Mouse (Mus musculus) olfactory bulb, adult 2 months (tissue): ENCODE data around the gene Spock1.

Experiments used
- CTCF ChIP-seq: fragments of 200-500 bp; IDR thresholded peaks from 2 replicates; pipeline ENCODE4 v1.5.1; 2012; ENCODE audit warnings: low read depth, mild to moderate bottlenecking, low read length, moderate library complexity; ENCODE audit not compliant: insufficient read depth
- POLR2A ChIP-seq: fragments of 200-500 bp; IDR thresholded peaks from 2 replicates; pipeline ENCODE4 v1.6.1; 2012; ENCODE audit warnings: mild to moderate bottlenecking, low read depth, low read length, moderate library complexity; ENCODE audit not compliant: insufficient read depth

DNA sequence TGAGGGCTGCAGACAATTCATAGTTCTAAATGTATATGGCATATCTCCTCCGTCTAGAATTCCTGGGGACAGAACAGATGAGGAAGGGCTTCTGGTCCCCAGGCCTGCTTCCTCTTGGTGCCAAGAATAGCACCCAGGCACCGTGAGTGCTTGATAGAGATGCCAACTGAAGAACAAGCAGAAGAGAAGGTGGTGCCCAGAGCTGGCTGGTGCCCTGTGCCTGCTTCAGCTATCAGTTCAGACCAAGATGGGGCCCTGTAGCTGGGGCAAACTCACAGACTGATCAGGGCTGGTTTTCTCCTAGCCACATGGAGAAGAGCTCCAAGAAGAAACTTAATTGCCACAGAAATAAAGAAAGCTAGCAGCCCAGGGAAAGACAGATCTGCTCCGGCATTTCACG is 385.8 kb downstream of the Spock1 start:
- TF ChIP-seq CTCF = no peak
- TF ChIP-seq POLR2A = no peak
